Mouse (Mus musculus): ENCODE results near the gene Dyrk1b. TPM values are rescaled to one million over a fixed set of nuclear protein-coding genes. Genes with fewer than 3 reads are reported as not detected.

Dyrk1b gene
- polyA plus RNA-seq, 1 experiment from 2014 or later, result 12.2 TPM

DNA sequence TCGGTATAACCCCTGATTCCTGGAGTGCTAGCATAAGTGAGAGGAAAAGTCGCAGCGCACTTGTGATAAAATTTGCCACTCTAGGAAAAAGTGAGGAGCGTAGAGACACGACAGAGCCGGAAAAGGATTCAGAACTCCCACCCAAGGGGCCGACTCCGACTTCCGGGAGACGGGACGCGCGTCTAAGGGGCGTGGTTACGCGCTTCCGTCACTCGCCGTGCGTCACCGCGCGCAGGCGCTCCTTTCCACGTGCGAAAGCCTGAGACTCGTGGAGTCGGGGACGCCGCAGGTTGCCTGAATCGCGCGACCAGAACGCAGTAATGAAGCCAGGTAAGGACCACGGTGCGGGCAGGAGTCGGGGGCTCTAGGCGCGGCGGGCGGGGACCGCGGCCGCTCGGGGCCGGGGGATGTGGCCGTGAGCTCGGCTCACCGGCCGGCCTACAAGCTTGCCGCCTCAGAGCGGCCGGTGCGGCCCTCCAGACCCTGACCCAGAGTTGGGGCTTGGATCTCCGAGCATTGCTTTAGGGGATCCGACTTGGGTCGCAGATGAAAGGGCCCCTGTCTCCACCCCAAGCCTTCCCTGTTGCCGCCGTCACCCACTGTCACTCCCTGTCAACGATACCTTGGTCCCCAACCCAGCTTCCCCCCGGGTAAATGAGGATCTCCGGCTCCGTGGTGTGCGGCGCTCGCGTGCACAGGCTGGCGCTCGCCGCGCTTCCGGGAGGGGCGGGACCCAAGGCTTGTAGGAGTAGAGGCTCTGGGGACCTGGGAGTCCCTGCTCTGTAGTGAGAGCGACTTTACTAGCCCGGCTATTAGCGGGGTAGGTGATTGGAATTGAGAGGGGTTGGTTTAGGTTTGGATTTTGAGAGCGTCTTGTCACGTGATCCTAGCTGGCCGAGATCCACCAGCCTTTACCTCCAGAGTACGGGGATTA lies 9.5 kb upstream of the Dyrk1b start, which contains the start of gene Fbl:
TSS of gene Fbl (plus strand) at position 222 of the 934 bp plus-strand sequence.
- Histone ChIP-seq H3K4me2 (replicated peaks; ENCODE audit: low read depth, low read length) (peak within 1 kb of the TSS; percentile 97), H3K9ac (replicated peaks; ENCODE audit: low read depth) (peak within 1 kb of the TSS; percentile 63), H3K27me3 (replicated peaks; ENCODE audit: insufficient read depth, low read length) (no peaks in the 10 kb centered on the region), H3K27ac (ENCODE audit: low read length) (peak within 1 kb of the TSS; percentile 87), H3K9me3 (ENCODE audit: low read length) (no peaks in the 10 kb centered on the region), H3K4me3 (ENCODE audit: low read depth, low read length) (peak within 1 kb of the TSS; percentile 74), H3K36me3 (ENCODE audit: insufficient read depth, low read length) (no peaks in the 10 kb centered on the region), H3K4me1 (ENCODE audit: insufficient read depth, low read depth, low read length) (peaks cover 7% of the 10 kb centered on the region; the same call in 1 of the 2 replicates)
- DNase-seq (ENCODE audit: low spot score) (peak; percentile 96), ATAC-seq (peak; percentile 96)
- WGBS, result under 1% methylated on average over 76 of the region's 80 CpGs
- no peak for TF ChIP-seq CTCF (IDR thresholded peaks at IDR 0.05)

DNA sequence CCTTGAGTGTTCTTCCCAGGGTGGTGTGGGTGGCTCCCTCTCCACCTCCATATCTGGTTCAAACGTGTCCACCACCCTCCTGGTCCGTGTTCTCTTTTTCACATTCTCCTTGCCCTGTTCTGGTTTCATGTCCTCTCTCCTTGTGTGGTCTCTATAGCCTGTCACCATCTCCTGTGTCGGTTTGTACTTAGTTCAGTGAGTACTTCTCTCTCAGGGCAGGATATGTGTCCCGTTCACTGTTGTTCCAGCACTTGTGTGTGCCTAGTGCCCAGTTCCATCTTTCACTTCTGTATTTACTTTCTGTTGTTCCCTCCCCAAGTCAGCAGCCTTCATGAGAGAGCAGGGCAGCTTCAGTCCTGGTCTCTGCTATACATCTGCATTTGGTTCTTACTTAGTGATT lies 3.9 kb upstream of the Dyrk1b start:
- Histone ChIP-seq H3K9me3 (ENCODE audit: low read length) (no peaks in the 10 kb centered on the region), H3K4me2 (replicated peaks; ENCODE audit: low read depth, low read length) (no peak overlapping the region), H3K27ac (ENCODE audit: low read length) (no peak overlapping the region), H3K9ac (replicated peaks; ENCODE audit: low read depth) (no peak overlapping the region), H3K4me3 (ENCODE audit: low read depth, low read length) (no peak overlapping the region), H3K36me3 (ENCODE audit: insufficient read depth, low read length) (peaks cover 10% of the 10 kb centered on the region; the same call in 1 of the 2 replicates), H3K4me1 (ENCODE audit: insufficient read depth, low read depth, low read length) (peaks cover 4% of the 10 kb centered on the region; the same call in 1 of the 2 replicates), H3K27me3 (replicated peaks; ENCODE audit: insufficient read depth, low read length) (no peaks in the 10 kb centered on the region)
- no peak for ATAC-seq
- WGBS, result 80% methylated on average over 4 of the region's 4 CpGs
- TF ChIP-seq EP300 (IDR thresholded peaks at IDR 0.05) (no peak), CTCF (IDR thresholded peaks at IDR 0.05) (no peak)
- no peak for DNase-seq (ENCODE audit: low spot score)

DNA sequence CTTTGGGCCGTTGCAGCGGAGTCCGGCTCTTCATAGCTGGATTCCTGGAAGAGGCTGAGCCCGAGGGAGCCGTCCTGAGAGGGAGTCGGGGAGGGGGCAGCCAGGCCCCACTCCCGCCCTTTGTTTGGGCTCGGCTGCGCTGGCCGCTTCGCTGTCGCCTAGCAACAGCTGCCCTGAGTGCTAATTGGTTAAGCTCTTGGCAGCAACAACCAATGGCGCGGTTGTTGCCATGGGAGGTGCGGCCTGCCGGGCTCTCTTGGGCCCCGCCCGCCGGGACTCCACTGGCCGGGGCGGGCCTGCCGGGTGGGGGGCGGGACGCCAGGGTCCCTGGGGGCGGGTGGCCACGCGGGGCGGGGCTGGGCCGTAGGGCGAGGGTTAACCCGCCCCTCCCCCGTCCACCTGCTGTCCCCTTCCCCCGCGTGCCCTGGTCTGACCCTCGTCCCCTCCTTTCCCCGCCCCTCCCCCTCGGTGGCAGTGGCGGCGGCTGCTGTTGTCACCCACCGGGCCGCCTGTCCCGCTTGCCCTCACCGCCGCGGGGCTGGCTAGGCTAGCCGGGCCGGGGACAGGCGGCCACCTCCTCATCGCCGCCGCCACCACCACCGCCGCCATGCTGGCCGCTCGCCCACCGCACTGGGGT lies 590 bp downstream of the Dyrk1b start:
- ATAC-seq, result peak; percentile 96
- Histone ChIP-seq H3K27me3 (replicated peaks; ENCODE audit: insufficient read depth, low read length) (no peaks in the 10 kb centered on the region), H3K4me2 (replicated peaks; ENCODE audit: low read depth, low read length) (peak overlapping the region; percentile 99), H3K9me3 (ENCODE audit: low read length) (no peaks in the 10 kb centered on the region), H3K4me1 (ENCODE audit: insufficient read depth, low read depth, low read length) (no peaks in the 10 kb centered on the region), H3K36me3 (ENCODE audit: insufficient read depth, low read length) (peaks cover 34% of the 10 kb centered on the region), H3K9ac (replicated peaks; ENCODE audit: low read depth) (peak overlapping the region; percentile 84), H3K4me3 (ENCODE audit: low read depth, low read length) (peak overlapping the region; percentile 100), H3K27ac (ENCODE audit: low read length) (peak overlapping the region; percentile 88)
- no peak for TF ChIP-seq EP300 (IDR thresholded peaks at IDR 0.05)
- TF ChIP-seq CTCF (IDR thresholded peaks at IDR 0.05), result no peak
- DNase-seq (ENCODE audit: low spot score), result peak; percentile 99
- under 1% methylated on average over 36 of the region's 56 CpGs for WGBS

DNA sequence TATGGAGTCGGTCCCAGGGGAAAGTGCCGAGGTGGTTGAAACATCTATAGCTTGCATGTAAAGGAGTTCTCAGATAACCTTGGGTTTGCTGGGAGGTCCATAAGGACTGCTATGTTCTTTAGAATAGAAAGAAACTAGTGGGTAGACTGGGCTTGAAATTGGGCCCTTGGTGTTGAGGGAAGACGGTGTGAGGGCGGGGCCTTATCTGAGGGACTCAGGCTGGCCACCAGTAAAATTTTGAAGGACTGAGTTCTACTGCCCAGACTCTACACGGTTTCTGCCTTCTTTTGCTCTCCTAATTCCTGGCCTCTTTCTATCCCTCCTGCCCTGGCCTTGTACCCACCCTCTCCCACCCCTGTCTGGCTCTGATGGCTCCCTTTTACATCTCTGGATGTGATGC lies 1.6 kb downstream of the Dyrk1b start:
- Histone ChIP-seq H3K27me3 (replicated peaks; ENCODE audit: insufficient read depth, low read length) (no peaks in the 10 kb centered on the region), H3K4me2 (replicated peaks; ENCODE audit: low read depth, low read length) (peak overlapping the region; percentile 99), H3K4me1 (ENCODE audit: insufficient read depth, low read depth, low read length) (no peaks in the 10 kb centered on the region), H3K36me3 (ENCODE audit: insufficient read depth, low read length) (peaks cover 38% of the 10 kb centered on the region), H3K9ac (replicated peaks; ENCODE audit: low read depth) (no peak overlapping the region), H3K9me3 (ENCODE audit: low read length) (no peaks in the 10 kb centered on the region), H3K27ac (ENCODE audit: low read length) (no peak overlapping the region), H3K4me3 (ENCODE audit: low read depth, low read length) (no peak overlapping the region; the same call in 1 of the 2 replicates)
- DNase-seq (ENCODE audit: low spot score) (no peak), ATAC-seq (no peak)
- 73% methylated on average over 5 of the region's 5 CpGs for WGBS
- TF ChIP-seq CTCF (IDR thresholded peaks at IDR 0.05), result no peak
- no peak for TF ChIP-seq EP300 (IDR thresholded peaks at IDR 0.05)

DNA sequence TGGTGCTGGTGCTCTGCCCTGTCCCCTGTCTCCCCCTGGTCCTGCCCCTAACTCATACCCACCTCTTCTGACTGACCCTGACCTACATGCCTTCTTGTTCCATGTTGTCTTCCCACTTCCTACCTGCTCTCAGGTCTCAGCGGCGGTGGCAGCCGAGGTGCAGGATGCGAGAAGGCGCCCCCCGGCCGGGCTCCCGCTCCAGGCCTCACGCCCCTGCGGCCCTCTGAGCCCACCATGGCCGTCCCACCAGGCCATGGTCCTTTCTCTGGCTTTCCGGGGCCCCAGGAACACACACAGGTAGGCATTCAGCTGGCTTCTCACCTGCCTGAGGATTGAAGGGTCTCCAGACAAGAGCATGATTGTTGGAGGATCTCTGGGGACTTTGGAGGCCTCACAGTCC lies 2.1 kb downstream of the Dyrk1b start:
- H3K4me3 ChIP-seq (ENCODE audit: low read depth, low read length), result no peak overlapping the region
- H3K27ac ChIP-seq (ENCODE audit: low read length), result no peak overlapping the region
- H3K4me2 ChIP-seq (replicated peaks; ENCODE audit: low read depth, low read length), result no peak overlapping the region
- TF ChIP-seq EP300 (IDR thresholded peaks at IDR 0.05) (no peak), CTCF (IDR thresholded peaks at IDR 0.05) (no peak)
- no peak for DNase-seq (ENCODE audit: low spot score)
- 96% methylated on average over 12 of the region's 12 CpGs for WGBS
- no peak for ATAC-seq
- H3K9ac ChIP-seq (replicated peaks; ENCODE audit: low read depth), result no peak overlapping the region
- peaks cover 38% of the 10 kb centered on the region for H3K36me3 ChIP-seq (ENCODE audit: insufficient read depth, low read length)
- no peaks in the 10 kb centered on the region for H3K4me1 ChIP-seq (ENCODE audit: insufficient read depth, low read depth, low read length)
- H3K27me3 ChIP-seq (replicated peaks; ENCODE audit: insufficient read depth, low read length), result no peaks in the 10 kb centered on the region
- H3K9me3 ChIP-seq (ENCODE audit: low read length), result no peaks in the 10 kb centered on the region

DNA sequence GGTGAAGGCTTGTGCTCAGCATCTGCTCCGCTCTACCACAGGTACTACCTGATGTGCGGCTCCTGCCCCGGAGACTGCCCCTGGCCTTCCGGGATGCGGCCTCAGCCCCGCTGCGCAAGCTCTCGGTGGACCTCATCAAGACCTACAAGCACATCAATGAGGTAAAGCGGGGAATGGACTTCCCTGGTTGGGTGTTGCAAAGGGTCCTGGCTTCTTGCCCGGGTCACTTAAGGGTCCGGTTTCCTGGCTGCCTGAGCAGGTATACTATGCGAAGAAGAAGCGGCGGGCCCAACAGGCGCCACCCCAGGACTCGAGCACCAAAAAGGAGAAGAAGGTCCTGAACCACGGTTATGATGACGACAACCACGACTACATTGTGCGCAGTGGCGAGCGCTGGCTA lies 3.1 kb downstream of the Dyrk1b start:
- H3K4me2 ChIP-seq (replicated peaks; ENCODE audit: low read depth, low read length), result no peak overlapping the region
- no peak for TF ChIP-seq EP300 (IDR thresholded peaks at IDR 0.05)
- TF ChIP-seq CTCF (IDR thresholded peaks at IDR 0.05), result no peak
- no peak for ATAC-seq
- H3K9ac ChIP-seq (replicated peaks; ENCODE audit: low read depth), result no peak overlapping the region
- peaks cover 42% of the 10 kb centered on the region for H3K36me3 ChIP-seq (ENCODE audit: insufficient read depth, low read length)
- 93% methylated on average over 22 of the region's 22 CpGs for WGBS
- no peaks in the 10 kb centered on the region for H3K27me3 ChIP-seq (replicated peaks; ENCODE audit: insufficient read depth, low read length)
- DNase-seq (ENCODE audit: low spot score), result no peak
- no peaks in the 10 kb centered on the region for H3K4me1 ChIP-seq (ENCODE audit: insufficient read depth, low read depth, low read length)
- H3K4me3 ChIP-seq (ENCODE audit: low read depth, low read length), result no peak overlapping the region
- no peak overlapping the region for H3K27ac ChIP-seq (ENCODE audit: low read length)
- no peaks in the 10 kb centered on the region for H3K9me3 ChIP-seq (ENCODE audit: low read length)

Measured in lung, postnatal 0 days (tissue).